Mouse (Mus musculus): Measurements from ENCODE around the gene Unc93b1.

Unc93b1 gene

GRCm38 (mm10) chr19:3935032-3935895 lies at the start of gene Unc93b1:
Unc93b1 (plus strand) TSS chr19:3935186.
- DNase-seq (ENCODE audit: low read depth, low spot score): peak; percentile 65

GRCm38 (mm10) chr19:3889096-3889495 lies 45.9 kb upstream of the Unc93b1 start:
- no peak for DNase-seq (ENCODE audit: low read depth, low spot score)

DNA sequence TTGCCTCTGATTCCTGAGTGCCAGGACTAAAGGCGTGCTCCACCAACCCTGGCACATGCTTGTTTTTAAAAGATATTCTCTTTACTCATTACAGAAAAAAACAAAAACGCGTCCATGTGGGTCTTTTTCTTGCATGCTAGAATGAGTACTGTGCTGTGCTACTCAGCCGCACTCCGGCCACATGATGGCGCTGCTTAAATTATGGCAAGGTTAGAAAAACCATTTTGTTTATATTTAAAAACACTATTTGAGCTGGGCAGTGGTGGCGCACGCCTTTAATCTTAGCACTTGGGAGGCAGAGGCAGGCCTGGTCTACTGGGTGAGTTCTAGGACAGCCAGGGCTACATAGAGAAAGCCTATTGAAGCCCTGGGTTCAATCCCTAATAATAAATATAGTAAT lies 44.8 kb upstream of the Unc93b1 start:
- no peak for DNase-seq (ENCODE audit: low read depth, low spot score)

GRCm38 (mm10) chr19:3893545-3894116 lies 41.4 kb upstream of the Unc93b1 start:
- no peak for DNase-seq (ENCODE audit: low read depth, low spot score)

GRCm38 (mm10) chr19:3894294-3894693 lies 40.7 kb upstream of the Unc93b1 start:
- no peak for DNase-seq (ENCODE audit: low read depth, low spot score)

DNA sequence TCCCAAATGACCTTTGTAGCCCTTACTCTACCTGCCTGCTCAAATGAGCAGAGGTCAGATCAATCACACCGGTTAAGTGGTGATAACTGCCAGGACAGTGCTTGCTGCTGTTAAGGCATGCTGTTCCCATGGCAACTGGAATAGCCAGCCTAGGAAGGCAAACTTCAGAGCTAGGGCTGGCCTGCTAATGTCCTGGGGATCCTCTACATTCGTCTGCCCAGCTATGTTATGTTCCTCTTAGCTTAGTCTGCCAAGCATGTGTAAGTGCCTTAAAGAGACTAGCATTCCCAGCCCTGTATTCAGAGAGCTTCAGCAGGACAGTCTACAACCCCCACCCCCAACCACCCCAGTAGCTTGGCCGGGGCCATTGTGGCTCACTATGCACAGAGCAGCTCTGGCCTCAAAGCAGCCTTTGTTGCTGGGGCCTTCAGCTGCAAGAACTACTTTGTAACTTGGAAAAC lies 39.8 kb upstream of the Unc93b1 start:
- DNase-seq (ENCODE audit: low read depth, low spot score): peak; percentile 69

- DNase-seq (ENCODE audit: low read depth, low spot score): no peak
These were observed 38.8 kb upstream of the Unc93b1 start for GRCm38 (mm10) chr19:3896208-3896607.

DNA sequence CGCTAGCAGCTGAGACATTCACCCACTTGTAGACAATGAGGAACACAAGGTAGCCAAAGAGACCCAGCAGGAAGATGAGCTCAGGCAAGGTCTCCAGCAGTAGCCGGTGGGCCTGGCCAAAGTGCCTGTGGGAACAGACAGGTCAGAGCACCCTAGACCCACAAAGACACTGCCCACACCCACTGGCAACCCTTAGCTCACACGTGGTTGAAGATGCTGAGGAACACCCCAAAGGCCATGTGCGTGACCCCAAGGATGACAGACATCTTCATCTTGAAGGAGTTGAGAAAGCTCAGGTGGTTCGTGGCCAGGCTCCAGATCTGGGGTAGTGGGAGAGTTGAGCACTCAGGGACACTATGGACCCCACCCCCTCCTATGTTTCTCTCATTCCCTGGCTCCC lies 37.4 kb upstream of the Unc93b1 start:
- no peak for DNase-seq (ENCODE audit: low read depth, low spot score)

DNA sequence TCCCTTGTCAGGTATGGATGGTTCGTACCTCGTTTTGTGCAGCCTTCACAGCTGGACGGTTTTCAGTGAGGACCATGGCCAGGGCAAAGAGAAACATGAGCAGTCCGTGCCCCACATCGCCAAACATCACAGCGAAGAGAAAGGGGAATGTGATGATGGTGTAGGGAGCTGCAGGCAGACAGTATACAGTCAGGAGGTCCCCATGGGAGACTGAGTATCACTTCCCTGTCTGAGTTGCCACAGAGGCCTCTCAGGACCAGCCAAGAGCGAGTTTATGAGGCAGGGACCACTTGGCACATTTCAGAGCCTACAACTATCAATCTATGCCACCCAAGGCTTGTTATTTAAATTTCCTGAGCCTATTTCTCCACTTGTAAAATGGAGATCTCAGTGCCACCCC lies 36.0 kb upstream of the Unc93b1 start:
- DNase-seq (ENCODE audit: low read depth, low spot score): no peak

DNA sequence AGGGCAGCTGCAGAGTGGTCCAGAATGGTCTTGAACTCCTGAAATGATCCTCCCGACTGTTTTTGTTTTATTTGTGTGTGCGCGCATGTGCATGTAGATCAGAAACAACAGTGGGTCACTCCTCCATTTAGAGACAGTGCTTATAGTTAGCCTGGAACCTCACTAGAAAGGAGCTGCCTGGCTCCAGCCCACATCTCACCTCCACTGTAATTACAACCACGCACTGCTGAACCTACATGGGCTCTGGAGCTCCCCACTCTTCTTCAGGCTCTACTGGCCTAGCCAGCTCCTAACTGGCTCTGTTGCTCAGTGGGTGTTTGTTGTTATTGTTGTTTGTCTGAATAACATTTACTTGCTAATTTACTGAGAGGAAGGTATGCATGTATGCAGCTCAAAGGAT lies 35.4 kb upstream of the Unc93b1 start:
- DNase-seq (ENCODE audit: low read depth, low spot score): peak; percentile 36

- DNase-seq (ENCODE audit: low read depth, low spot score): no peak
These were observed 32.0 kb upstream of the Unc93b1 start for GRCm38 (mm10) chr19:3902966-3903365.

GRCm38 (mm10) chr19:3903648-3904362 lies 31.2 kb upstream of the Unc93b1 start:
- DNase-seq (ENCODE audit: low read depth, low spot score): peak; percentile 55

GRCm38 (mm10) chr19:3904363-3904675 lies 30.7 kb upstream of the Unc93b1 start:
- DNase-seq (ENCODE audit: low read depth, low spot score): no peak

- DNase-seq (ENCODE audit: low read depth, low spot score): no peak
These were observed 29.6 kb upstream of the Unc93b1 start for GRCm38 (mm10) chr19:3905261-3905969.

- no peak for DNase-seq (ENCODE audit: low read depth, low spot score)
These were observed 28.7 kb upstream of the Unc93b1 start for GRCm38 (mm10) chr19:3906326-3906725.

GRCm38 (mm10) chr19:3906795-3907786 lies 27.9 kb upstream of the Unc93b1 start, which contains the start of gene Tcirg1:
Tcirg1 (minus strand) TSS chr19:3907133.
- DNase-seq (ENCODE audit: low read depth, low spot score): peak; percentile 71

DNA sequence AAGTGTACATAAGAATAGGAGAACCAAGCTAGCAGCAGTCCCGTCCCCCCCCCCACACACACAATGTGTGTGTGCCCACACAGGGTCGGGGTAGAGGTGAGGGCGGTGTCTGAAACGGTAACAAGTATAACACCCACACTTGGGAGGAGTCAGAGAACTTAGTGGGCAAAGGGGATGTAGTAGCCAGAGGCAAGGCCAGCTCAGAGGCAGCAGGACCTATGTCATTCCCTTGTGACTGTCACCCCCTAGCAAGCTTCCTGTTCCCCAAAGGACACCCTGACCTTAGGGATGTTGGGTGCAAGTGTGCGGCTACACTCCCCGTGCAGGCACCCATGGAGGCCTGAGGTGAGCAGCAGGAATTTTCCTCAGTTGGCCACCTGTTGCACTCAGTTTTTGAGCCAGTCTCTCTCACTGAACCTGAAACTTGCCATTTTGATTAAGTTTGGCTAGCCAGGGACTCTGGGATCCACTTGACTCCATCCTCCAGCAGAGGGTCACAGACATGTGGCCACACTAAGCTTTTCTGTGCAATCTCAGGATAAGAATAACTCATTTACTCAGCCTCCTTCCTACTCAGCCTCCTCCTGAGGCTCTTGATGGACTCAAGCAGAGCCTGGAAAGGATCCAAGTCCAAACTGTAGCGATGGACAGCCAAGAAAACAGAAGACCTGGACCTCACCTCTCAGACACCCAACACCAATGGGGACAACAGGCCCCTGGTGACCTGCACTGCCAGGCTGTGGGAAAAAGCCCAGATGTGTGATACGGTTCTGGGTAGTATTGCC lies 26.9 kb upstream of the Unc93b1 start:
- no peak for DNase-seq (ENCODE audit: low read depth, low spot score)

- no peak for DNase-seq (ENCODE audit: low read depth, low spot score)
These were observed 24.8 kb upstream of the Unc93b1 start for GRCm38 (mm10) chr19:3910206-3910605.

- DNase-seq (ENCODE audit: low read depth, low spot score): peak; percentile 100
These were observed 22.4 kb upstream of the Unc93b1 start, which contains the start of gene Ndufs8 for GRCm38 (mm10) chr19:3912337-3913204. Ndufs8 (minus strand) TSS chr19:3912774.

All from brain, adult 2 months (tissue).